Mouse (Mus musculus) C2C12 (cell line): ENCODE measurements around the gene Nrm.

Source experiments
- CEBPB ChIP-seq: IDR thresholded peaks from one replicate; pipeline ENCODE4 v1.6.1; 2011; ENCODE audit warnings: low read depth, mild to moderate bottlenecking, control low read depth, moderate library complexity
- CTCF ChIP-seq: IDR thresholded peaks from one replicate; pipeline ENCODE4 v1.5.1; 2011; ENCODE audit not compliant: control insufficient read depth, insufficient read depth, insufficient read length
- FOSL1 ChIP-seq: IDR thresholded peaks from one replicate; pipeline ENCODE4 v1.8.0; 2011; ENCODE audit warnings: mild to moderate bottlenecking, low read length; ENCODE audit not compliant: poor library complexity, insufficient read depth, severe bottlenecking
- MAX ChIP-seq: IDR thresholded peaks from one replicate; pipeline ENCODE4 v1.6.1; 2011; ENCODE audit warnings: mild to moderate bottlenecking, control low read depth
- MYOD1 ChIP-seq: IDR thresholded peaks from one replicate; pipeline ENCODE4 v1.6.1; 2011; ENCODE audit warnings: low read depth; ENCODE audit not compliant: control insufficient read depth, insufficient read length
- MYOG ChIP-seq: IDR thresholded peaks from one replicate; pipeline ENCODE4 v1.6.1; 2011; ENCODE audit not compliant: control insufficient read depth, insufficient read length; ENCODE audit errors: extremely low read depth
- USF1 ChIP-seq: IDR thresholded peaks from one replicate; pipeline ENCODE4 v1.6.1; 2011; ENCODE audit warnings: low read depth, mild to moderate bottlenecking, control low read depth, moderate library complexity

DNA sequence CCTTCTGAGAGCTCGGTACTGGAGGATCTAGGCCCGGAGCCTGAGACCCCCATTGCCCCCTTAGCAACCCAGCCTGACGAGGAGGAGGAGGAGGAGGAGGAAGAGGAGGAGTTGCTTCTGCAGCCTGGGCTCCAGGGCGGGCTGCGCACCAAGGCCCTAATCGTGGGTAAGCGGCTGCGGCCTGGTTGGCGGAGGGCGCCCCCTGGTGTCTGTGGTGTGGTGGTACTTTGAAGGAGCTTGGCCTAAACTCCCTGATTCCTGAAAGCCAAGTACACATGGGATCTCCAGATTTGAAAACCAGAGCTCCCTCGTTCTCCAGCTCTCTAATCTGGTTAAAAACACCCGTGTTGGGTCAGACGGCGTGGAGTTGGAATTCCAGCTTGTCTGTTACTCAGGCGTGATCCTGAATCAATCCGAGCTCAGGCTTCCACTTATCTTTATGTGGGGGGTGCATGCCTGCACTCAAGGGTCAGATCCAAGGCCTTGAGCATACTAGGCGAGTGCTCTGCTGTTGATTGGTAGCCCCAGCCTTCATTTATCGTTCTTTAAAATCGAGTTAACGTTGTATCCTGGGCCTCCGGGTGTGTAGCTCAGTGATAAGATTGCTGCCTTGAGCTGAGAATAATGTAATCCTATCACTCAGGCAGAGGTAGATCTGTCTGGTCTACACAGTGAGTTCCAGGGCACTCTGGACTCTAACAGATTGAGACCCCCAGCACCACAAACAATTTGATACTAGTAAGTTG is 12.8 kb downstream of the Nrm start:
- peak; percentile 92 for TF ChIP-seq CTCF
- TF ChIP-seq MAX = no peak
- TF ChIP-seq CEBPB = no peak
- TF ChIP-seq USF1 = no peak
- no peak for TF ChIP-seq MYOG
- no peak for TF ChIP-seq MYOD1
- TF ChIP-seq FOSL1 = no peak
